Mouse (Mus musculus): ENCODE data around the gene Atxn7l3b.
"Not testable (repeated sequence)": the region's sequence is repeated elsewhere in the genome, so short reads cannot be mapped to it uniquely, and the experiment has no call there.

The Atxn7l3b gene

DNA sequence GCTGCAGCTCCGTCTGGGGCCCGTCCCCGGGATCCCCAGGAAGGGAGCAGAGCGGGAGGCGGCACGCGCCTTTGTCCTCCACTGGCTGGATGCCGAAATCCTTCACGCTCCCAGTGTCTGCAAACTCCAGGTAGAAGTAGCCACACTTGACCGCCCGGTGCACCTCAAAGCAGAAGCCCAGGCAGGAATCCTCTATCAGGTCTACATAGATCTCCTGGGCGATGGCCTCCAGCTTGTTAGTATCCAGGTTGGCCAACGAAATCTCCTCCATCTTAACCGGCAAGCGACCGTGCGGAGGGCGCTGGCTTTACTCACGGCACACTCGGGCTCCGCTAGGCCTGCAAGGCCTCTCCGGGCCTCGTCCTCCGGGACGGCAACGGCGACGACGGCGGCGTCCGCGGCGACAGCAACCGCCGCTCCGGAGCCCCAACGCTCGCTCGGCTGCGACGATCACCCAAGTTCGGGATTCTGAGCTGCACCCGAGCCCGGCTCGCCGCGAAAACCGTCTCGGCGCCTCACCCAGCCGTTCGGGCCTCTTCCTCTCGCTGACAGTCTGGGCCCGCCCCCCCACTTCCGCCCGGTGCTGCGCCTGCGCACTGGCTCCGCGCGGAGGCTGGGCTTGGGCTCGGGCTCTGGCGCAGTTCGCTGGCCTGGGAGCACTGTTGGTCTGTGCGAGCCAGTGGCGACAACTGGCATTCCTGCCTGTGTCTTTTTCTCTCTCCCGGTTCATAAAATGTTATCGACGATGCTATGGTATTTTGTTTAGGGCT is at the start of gene Atxn7l3b:
TSS of gene Atxn7l3b (minus strand) at position 550 of the 770 bp plus-strand sequence.
- peak; percentile 41 for DNase-seq (ENCODE audit: extremely low spot score, low read depth, low spot score)

DNA sequence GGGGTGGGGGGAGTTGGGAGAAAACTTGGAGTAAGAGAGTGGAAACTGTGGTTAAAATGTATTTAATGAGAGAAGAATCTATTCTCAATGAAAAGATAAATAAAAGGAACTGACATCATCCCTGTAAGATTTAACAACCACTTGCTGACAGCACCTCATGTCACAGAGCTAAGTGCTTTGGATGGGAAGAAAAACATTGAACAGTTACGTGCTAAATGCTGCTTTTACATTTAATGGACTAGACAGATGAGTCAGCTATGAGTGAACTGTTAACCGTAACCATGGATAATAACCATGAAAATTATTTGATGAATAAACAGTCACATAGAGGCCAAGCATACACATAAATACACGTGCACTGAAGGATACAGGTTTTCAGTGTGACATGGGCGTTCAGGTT is 48.8 kb upstream of the Atxn7l3b start:
- no peak for DNase-seq (ENCODE audit: extremely low spot score, low read depth, low spot score)

DNA sequence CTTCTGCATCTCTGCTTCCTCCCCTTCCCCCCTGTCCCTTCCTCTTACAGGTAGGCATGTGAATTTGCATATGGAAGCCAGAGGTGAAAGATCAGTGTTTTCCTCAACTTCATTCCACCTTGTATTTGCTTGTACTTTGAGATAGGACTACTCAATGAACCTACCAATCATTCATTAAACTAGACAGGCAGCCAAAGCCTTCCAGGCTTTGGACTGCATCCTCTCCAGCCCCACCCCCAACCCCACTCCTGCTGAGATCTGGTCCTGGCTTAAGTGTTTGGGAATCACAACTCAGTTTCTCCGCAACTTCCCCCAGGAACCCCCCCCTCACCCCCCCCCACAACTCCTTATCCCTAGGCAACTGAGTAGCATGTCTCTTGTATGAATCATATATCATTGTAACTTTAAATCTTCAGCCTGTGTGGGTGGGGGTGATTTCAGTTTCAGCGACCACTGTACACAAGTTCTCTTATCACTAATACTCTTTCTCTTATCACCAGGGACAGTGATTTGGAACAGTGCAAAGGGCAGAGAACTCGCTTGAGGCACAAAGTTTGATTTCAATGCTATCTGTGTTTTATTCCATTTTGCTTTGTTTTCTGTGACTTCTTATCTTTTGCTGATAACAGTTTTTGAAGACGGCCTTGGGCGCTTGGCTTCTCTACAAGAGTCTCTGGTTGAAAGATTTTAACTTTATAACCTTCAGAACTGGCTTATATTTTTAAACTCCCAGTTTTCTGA is 44.7 kb upstream of the Atxn7l3b start:
- DNase-seq (ENCODE audit: extremely low spot score, low read depth, low spot score), result no peak

DNA sequence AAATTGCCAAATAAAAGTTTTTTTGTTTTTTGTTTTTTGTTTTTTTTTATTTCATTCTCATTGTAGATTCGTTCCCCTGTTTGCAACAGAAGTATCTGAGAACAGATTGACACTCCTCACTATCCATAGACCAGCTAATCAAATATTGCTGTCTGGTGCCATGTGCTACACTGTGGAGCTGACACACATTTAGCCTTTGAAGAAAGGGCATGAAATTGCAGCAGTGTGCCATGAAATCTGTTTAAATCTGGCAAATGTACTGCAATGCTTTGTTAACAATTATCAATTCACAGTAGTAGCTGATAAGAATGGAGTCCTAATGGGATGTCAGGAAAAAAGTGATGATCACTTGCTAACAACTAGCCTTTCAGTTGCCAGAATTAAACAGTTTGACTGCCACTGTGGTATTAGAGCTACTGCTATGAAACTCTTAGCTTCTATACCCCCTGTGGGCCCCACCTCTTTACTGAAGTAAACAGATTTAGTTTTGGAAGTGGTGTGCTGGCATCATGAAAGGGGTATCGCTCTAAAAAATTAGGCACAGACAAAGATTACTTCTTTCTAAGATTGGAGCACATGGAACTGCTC is 41.3 kb upstream of the Atxn7l3b start:
- no peak for DNase-seq (ENCODE audit: extremely low spot score, low read depth, low spot score)

DNA sequence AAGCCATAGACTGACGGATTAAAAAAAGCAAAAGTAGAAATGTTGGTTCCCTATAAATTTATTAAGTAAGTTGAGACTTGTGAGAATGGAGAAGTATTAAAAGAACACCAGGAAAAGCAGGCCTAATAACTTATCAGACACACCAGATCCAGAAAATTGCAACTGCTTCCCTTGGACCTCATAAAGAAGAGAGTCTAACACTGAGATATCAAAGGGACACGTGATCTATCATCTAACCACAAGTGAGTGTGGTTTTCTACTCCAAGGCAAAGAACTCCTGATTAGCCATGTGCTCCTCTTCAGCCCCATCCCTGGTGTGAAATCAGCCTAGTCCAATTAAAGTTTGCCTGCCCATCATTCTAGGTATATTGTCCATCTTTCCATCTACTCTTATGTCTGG is 38.8 kb upstream of the Atxn7l3b start:
- DNase-seq (ENCODE audit: extremely low spot score, low read depth, low spot score), result no peak

DNA sequence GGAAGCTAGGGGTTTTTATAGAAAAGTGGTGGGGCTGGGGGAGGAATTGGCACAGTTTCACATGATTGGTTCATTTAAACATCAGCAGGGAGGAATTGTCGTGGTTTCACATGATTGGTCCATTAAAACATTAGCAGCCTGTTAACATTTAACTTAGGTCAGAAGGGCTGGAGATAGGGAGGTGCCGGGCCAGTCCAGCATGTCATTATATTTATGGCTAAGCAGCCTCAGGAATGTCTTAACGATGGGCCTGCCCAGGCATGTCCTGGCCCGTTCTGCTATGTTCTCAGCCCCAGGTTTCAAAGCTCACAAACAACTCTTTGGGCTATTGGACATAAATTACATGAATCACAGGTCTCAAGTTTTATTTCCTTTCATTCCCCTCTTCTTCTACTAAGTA is 33.4 kb upstream of the Atxn7l3b start:
- not testable (repeated sequence) for DNase-seq (ENCODE audit: extremely low spot score, low read depth, low spot score)

DNA sequence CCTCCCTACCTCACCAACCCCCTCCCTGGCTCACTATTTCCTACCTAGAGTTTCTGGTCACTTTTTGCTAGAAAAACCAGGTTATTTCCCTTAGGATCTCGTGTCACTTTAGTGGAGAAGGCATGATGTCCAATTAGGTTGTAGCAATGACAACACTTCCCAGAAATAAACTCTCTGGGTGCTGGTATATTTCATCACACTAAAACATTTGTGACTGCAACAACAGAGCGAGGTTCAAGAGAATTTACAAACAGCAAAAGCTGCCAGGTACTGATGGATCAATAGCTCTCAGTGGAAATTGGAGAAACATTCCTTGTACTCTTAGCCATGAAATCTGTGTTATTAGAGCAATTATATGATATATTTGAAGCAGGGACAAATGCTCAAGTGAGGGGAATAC is 25.3 kb upstream of the Atxn7l3b start:
- DNase-seq (ENCODE audit: extremely low spot score, low read depth, low spot score), result no peak

DNA sequence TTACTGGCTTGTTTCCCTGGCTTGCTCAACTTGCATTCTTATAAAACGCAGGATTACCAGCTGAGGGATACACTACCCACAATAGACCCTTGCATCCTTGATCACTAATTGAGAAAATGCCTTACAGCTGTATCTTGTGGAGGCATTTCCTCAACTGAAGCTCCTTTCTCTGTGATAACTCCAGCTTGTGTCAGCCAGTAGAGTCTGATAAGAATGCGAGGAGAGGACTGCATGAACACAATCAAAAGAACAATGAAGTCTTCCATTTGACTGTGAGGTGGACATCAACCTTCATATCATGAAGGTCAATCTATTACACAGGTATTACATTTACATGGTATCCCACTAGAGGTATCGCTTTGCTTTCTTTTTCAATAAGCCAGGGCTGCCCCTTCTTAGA is 19.7 kb upstream of the Atxn7l3b start:
- no peak for DNase-seq (ENCODE audit: extremely low spot score, low read depth, low spot score)

DNA sequence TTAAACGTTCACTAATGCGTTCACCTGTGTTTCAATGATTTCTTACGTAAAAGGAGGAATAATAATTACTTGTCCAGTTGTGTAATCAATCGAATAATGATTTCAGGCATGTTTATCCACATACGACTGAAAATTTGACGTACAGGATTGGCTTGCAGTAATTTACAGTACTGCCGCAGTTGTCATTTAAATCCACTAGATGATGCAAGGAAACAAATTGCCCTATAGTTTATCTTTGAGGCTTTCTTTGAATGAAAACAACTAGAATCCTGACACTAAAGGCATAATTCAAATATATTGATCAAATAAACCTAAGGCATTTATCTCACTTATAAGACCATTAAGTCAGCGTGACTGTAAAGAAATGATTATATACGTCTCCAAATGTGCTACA is 418 bp upstream of the Atxn7l3b start:
- no peak for DNase-seq (ENCODE audit: extremely low spot score, low read depth, low spot score)

DNA sequence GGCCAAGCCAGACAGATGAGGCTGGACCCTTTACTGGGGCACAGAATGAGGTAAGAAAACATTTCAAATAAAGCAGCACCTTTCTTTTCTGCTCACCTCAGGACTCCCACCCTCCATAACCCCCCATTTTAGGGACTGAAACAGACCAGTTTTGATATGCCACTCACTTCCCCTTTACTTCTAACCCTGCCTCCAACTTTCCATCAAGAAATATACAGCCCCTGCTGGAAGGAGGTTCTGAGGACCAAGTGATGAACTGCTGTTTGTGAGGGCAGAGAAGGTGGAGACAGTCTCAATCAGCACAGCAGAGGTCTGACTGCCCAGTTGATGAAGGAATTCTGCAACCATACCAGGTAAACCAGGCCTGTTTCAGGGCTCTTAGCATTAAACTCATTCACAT is 1.8 kb downstream of the Atxn7l3b start:
- DNase-seq (ENCODE audit: extremely low spot score, low read depth, low spot score), result no peak

DNA sequence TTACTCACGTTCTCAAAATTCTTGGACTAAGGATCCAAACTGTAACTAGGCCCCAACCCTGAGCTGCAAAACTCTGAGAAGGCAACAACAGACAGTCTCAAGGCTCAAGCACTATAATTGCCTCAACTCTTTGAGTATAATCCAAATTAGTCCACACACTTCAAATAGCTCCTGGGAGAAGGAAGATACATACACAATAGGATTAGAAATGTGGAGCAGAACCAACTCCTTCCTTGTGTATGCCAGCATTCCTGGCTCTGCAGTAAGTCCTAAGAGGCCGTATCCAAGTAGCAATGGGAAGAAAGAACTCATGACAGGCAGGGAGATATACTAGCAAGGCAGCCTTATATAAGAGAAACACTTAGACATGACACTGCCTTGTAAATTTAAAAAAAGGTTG is 2.5 kb downstream of the Atxn7l3b start:
- DNase-seq (ENCODE audit: extremely low spot score, low read depth, low spot score), result no peak

DNA sequence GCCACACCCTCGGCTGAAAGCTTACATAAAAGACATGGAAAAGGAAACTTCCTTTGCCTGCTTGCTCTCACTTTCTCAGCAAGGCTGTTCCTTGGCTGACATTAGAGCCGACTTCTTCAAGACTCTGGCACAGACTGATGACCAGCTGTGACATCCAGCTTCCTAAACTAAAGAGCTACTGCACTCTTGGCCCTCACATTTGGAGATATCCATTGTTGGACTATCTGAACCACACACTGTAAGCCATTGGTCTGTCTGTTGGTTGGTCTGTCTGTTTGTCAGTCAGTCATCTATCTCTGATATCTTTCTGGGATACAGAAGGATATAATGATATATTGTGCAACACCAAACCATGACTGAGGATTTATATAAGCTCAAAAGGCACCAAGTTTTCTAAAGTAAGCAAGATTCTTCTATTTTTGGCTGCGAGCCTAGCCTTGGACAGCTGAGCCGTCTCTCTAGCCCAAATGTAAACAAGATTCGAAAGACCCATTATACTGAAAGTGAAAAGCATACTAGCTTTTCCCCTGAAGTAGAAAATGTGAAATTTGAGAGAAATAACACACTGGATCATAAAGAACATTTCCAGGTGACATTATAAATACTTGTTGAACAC is 12.1 kb downstream of the Atxn7l3b start:
- DNase-seq (ENCODE audit: extremely low spot score, low read depth, low spot score), result no peak

DNA sequence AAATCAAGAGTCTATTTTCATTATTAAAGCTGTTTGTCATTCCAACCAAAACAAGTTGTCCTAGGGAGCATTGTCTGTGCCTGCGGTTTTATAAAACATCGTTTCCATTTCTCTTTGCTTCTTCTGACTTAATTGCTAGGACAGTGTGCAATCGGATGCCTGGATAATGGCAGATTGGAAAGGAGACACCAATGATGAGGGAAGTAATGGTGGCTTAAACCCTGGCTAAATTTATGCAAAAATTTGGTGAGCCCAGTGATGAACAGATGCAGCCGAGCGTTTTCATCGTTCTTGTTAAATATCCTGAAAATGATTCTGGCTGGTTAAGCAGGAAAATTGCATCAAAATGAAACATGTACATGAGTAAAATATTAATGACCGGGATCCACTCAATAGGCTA is 28.6 kb downstream of the Atxn7l3b start:
- DNase-seq (ENCODE audit: extremely low spot score, low read depth, low spot score), result no peak

DNA sequence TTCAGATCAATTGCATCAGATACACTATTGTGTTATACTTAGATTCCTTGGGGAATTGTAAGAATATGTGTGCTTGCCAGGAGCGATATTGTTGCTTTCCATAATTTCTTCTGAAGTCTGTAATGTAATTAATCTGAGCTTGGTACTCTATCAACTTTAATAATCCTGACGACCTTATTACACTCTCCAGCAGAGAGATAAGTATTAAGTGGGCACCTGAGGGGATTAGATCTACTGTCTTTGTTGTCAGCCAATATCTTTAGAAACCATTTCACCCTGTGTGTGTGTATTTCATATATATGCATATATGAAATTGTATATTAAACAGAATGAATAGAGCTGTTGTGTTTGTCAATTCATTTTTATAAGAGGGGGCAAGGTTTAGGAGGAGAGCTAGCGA is 29.0 kb downstream of the Atxn7l3b start:
- DNase-seq (ENCODE audit: extremely low spot score, low read depth, low spot score), result no peak

DNA sequence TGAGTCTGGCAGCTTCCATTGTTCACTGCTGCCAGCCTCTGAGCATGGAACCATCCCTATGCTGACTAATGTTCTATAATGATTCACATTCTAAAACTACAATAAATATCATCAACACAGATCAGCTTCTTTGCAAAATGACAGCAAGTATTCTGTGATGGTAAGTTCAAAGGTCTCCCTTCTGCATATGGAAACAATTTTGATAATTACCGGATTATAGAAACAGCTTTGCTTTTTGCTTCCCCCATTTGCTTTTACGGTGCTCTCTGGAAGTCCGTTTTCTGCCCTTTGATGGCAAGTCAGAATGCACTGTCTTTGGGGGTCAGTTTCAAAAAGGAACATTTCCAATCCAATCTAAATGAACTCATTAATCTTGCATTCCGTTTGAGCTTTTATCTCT is 32.2 kb downstream of the Atxn7l3b start:
- peak; percentile 16 for DNase-seq (ENCODE audit: extremely low spot score, low read depth, low spot score)

DNA sequence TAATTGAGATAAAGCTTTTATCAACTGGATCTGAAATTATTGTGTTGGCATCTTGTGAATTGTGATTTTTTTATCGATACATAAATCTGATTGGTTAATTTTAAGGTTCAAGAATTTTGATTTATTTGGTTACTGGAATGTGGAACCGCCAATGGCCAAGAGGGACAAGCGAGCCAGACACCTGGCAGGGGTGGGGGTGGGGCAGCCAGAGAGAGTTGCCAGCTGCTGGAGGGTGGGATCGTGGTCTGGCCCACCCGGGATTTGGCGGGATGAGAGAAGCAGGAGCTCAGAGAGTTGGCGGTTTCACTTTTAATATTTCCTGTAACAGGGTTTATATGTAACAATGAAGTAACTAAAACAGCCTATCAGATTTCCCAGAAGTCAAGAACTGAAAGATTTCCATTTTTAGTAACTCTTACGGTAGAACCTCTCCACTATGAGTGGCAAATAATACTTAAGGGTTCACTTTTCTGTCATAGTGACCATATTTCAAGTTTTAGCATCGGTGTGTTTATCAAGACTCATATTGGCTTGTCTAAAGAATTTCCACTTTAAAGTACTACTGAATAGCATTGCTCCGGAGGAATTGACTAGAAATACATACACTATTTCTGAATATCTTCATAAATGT is 35.1 kb downstream of the Atxn7l3b start:
- no peak for DNase-seq (ENCODE audit: extremely low spot score, low read depth, low spot score)

DNA sequence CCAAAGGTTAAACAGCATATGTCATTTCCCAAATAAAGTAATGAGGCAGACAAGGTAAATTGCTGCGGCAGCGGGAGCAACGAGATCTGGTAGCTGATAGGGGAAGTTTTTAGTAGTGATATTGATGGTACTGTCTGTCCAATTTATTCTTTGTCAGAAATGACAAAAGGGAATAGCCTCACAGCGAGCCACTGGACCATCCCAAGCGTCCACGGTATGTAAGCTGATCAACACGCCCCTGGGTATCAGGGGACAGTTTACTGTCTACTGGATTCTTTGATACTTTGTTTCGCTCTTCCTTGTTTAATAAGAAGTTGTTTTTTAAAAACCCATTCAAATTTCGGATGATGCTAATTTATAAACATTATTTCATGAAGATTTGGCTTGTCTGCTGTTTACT is 44.7 kb downstream of the Atxn7l3b start:
- DNase-seq (ENCODE audit: extremely low spot score, low read depth, low spot score), result no peak

DNA sequence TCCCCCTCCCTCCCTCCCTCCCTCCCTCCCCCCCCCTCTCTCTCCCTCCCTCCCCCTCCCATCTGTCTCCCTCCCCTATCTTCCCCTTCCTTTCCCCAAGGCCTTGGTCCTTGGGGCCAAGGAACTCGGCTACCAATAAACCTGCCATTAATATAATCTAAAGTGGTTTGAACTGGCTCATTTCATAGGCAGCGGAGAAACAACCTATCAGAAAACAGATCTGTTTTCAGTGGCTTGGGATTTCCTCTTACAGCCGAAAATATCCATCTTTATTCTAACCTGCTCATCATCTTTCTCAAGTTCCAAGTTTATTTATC is 45.2 kb downstream of the Atxn7l3b start:
- DNase-seq (ENCODE audit: extremely low spot score, low read depth, low spot score), result no peak

DNA sequence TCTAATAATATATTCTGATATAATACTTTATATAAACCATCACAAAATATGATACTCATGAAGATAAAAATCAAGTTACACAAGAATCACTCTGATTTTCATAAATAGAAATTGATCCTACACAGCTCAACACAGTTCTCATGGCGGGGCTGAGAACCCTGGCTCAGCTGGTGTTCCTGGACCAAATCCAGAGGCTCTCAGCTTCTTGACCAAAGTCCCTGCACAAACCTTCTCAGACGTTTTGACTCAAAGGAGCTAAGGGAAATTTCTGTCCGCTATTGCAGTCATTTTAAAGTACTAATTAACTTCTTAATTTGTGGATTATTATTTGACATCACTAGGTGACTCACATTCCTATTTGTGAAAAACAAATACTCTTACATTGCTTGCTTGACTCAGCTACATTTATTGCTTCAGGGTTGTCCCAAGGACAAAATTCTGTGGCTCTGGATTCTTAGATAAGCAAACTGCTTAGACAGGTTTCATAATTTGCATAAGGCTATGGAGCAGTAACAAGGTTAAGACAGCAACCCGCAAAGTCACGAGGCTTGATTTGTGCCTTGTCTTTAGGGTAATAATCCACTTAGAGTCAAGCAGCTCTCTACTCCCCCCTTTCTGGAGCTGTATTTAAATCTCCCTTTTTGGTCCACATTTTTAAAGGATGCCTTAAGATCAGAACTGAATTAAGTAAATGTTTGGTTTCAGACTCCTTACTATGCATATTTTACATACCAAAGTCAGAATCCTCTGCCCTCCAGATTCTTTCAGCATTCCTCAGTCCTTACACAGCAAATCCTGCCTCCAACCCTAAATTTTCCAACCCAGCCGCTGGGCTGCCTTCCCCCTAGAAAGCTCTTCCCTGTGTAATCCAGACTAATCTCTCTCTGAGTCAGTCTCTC is 45.8 kb downstream of the Atxn7l3b start:
- no peak for DNase-seq (ENCODE audit: extremely low spot score, low read depth, low spot score)

DNA sequence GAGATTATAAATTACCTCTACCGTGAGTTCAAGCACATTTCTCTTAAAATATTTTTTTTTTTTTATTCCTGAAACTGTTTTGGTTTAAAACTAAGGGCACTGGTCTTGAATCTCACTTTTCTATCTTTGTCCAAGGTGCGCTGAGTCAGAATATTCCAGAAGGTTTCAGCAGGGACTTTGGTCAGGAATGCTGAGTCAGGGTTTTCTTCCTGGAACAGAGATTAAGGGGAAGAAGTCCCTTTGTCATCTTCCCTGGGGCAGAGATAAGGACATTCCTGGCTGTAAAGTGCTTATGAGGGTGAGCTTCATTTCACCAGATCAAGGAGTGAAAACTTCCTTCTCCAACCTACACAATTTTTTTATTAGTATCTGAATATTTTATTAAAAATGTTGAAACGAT is 46.7 kb downstream of the Atxn7l3b start:
- DNase-seq (ENCODE audit: extremely low spot score, low read depth, low spot score), result no peak

Data from hindlimb bud, embryonic 11.5 days (tissue).